Mouse (Mus musculus): Measurements from ENCODE around the gene D17Wsu92e. TPM values are rescaled to one million over a fixed set of nuclear protein-coding genes. Genes with fewer than 3 reads are reported as not detected.

The D17Wsu92e gene
- total RNA-seq, 2 experiments from 2014 or later: 133 to 137 TPM

DNA sequence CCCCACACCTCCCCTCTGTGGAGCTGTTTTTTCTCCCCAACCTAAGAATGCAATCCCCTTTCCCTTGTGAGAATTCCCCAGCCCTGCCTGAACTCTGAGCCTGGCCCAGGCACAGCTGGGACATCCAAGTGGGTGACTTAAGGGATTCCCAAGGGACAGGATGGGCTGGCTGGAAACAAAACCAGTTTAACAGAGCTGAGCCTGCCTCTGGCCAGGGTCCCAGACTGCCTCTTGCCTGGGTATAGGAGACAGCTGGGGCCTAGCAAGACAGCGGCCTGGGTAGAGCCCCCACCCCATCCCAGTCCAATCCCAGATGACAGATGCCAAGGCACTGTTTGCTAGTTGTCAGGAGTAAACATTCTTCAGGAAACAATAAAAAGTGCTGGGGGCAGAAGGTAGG is 107.6 kb downstream of the D17Wsu92e start:
- intact Hi-C loops (cut with DNase I): no loop called here
- no peak for DNase-seq (ENCODE audit: low spot score)

DNA sequence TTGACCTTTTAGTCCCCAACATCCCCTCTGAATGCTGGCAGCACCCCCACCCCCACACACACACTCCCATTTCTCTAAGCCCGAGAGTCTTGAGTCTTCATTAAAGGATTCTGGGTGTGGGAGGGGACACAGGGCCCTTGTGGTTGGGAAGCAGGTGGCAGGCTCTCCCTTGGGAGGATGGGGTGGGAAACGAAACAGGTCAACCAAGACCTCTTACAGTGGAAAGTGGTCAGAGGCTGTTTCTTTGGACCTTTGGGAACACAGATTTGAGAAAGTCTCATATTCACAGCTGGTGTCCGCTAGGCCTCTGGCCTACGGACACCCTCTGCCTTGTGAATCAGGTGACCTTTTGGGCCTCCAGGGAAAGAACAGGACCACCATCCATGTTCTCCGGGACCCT is 110.8 kb downstream of the D17Wsu92e start:
- DNase-seq (ENCODE audit: low spot score): no peak
- intact Hi-C loops (cut with DNase I): no loop called here

DNA sequence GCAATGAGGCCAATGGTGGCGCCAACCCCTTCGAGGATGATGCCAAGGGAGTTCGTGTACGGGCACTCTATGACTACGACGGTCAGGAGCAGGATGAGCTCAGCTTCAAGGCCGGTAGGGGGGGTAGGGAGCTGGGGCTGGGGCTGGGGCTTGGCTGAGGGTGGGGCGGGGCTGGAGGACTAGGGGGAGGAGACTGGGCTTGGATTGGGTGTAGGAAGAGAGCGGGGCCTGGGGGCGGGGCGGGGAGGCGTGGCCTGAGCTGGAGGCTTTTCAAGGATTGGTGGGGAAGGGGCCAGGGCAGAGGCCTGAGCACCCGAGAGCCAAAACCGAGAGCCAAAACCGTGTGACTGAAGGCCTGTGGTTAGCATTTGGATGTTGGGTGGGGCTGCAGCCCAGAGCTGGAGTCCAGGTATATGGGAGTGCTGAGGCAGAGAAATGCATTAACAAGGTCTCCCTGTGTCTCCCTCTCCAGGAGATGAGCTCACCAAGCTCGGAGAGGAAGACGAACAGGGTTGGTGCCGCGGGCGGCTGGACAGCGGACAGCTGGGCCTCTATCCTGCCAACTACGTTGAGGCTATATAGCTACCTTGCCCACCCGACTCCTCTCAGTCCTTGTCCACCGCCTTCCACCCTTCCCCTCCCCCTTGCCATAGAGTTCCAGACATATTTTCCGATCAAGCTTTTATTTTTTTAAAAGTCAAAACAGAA is 112.3 kb downstream of the D17Wsu92e start:
- DNase-seq (ENCODE audit: low spot score): peak; percentile 12
- intact Hi-C loops (cut with DNase I): no loop called here

DNA sequence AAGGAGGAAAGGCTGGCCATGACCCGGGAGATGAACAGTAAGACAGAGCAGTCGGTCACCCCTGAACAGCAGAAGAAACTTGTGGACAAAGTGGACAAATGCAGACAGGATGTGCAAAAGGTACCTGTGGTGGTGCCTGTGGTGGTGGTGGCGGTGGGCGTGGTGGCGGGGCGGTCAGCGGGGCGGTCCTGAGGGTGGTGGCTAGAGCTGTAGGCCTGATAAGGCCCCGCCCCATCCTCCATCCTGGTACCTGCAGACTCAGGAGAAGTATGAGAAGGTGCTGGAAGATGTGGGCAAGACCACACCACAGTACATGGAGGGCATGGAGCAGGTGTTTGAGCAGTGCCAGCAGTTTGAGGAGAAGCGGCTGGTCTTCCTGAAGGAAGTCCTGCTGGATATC is 114.8 kb downstream of the D17Wsu92e start:
- intact Hi-C loops (cut with DNase I): no loop called here
- DNase-seq (ENCODE audit: low spot score): no peak

DNA sequence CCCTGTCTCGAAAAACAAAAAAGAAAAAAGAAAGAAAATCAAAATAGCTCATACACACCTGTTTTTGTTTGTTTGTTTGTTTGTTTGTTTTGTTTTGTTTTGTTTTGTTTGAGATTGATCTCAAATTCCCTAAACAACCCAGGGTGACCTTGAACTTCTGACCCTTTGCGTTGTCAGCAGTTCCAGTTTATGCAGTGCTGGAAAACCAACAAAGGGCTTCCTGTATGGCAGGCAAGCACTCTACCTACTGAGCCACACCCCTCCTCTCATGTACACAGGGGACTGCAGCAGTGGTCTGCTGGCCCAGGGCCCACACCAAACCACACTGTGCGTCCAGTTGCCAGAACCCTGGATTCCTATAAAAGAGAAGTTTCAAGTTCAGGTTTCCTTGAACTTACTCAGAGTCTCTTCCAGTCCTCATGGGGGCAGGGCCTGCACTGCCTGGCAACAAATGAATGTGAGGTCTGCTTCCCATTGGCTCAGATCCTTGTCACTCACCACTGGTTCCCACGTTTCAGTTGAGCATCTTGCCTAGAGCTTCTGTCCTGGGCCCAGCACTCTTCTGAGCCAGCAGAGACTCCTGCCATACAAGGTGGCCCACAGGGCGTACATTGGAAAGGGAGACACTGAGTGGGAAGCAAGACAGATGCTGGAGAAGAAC is 116.4 kb downstream of the D17Wsu92e start:
- no peak for DNase-seq (ENCODE audit: low spot score)

DNA sequence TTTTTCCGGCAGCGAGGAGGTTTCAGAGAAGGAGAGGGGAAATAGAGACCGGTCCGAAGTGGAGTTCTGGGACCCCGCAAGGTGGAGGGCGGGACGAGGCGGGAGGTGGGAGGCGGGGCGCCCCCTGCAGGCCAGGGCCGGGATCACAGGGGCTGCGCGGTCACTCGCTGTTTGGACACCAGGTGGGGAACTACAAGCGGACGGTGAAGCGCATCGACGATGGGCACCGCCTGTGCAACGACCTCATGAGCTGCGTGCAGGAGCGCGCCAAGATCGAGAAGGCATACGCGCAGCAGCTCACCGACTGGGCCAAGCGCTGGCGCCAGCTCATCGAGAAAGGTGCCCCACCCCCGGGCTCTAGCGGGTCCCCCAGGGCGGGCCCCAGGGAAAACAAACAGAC is 117.9 kb downstream of the D17Wsu92e start:
- intact Hi-C loops (cut with DNase I): no loop called here
- no peak for DNase-seq (ENCODE audit: low spot score)

More for the DNA sequence above, 116.4 kb downstream of the D17Wsu92e start:
- intact Hi-C loops (cut with DNase I): no loop called here

DNA sequence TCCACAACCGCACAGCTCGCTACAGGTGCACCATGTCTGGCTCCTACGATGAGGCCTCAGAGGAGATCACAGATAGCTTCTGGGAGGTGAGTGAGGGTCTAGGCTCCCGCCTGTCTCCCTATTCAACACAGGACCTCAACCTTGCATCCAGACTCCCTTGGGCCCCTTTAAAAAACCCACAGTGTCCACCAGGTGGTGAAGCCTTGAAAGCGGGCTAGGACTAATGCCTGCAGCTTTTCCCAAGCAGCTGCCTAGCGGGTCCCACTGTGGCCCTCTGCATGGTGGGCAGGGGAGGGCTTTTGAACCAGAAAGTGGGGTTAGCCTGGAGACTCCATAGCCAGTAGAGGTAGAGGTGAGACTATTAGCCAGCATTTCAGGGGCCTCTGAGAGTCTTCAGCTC is 118.6 kb downstream of the D17Wsu92e start:
- intact Hi-C loops (cut with DNase I): no loop called here
- no peak for DNase-seq (ENCODE audit: low spot score)

Other genes starting within 250 kb of the D17Wsu92e start
- gene Nudt3, start 197.2 kb downstream of the D17Wsu92e start, total RNA-seq (2021): 100 to 1,000 TPM; 343 TPM
- under 1 TPM in 1 of 2 experiments, not detected in 1; 0.94 TPM for gene RPS10-NUDT3, start 185.4 kb downstream of the D17Wsu92e start, total RNA-seq (2021)
- gene Rps10, start 184.0 kb downstream of the D17Wsu92e start, total RNA-seq (2021): 100 to 1,000 TPM; 476 to 516 TPM
- under 1 TPM; 0.25 to 0.62 TPM for gene Pacsin1, start 165.1 kb downstream of the D17Wsu92e start, total RNA-seq (2021)
- not detected for gene Spdef, start 91.7 kb downstream of the D17Wsu92e start, total RNA-seq (2021)
- 10 to 100 TPM; 59.9 to 60.7 TPM for gene Snrpc, start 17.5 kb upstream of the D17Wsu92e start, total RNA-seq (2021)
- 10 to 100 TPM; 14.0 to 14.8 TPM for gene Uhrf1bp1, start 35.8 kb upstream of the D17Wsu92e start, total RNA-seq (2021)
- gene Anks1, start 88.7 kb upstream of the D17Wsu92e start, total RNA-seq (2021): 10 to 100 TPM; 56.8 to 61.6 TPM
- 10 to 100 TPM; 21.3 to 22.5 TPM for gene Taf11, start 89.2 kb upstream of the D17Wsu92e start, total RNA-seq (2021)

Measured in heart, postnatal 25 days (tissue).